Mouse (Mus musculus): ENCODE data around the gene Cacna1d. TPM values are rescaled to one million over a fixed set of nuclear protein-coding genes. Genes with fewer than 3 reads are reported as not detected.

The Cacna1d gene
- total RNA-seq, 2 experiments from 2014 or later, result 0.66 to 0.73 TPM

DNA sequence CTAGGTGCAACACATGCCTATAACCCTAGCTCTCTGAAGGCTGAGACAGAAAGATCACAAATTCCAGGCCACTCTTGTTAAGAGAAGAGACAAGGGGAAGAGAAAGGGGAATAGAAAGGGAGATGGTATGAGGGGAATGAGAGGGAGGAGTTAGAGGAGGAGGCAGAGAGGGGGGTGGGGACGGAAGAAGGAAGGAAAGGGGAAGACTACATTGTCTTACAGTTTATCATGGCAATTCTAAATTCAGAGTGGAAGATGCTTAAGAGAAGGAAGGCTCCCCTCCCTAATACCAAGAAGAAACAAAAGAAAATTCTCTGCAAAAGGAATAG lies 199.2 kb downstream of the Cacna1d start:
- intact Hi-C loops (cut with DNase I; ENCODE audit: low total_unique reads), result no loop called here
- DNase-seq, result no peak

DNA sequence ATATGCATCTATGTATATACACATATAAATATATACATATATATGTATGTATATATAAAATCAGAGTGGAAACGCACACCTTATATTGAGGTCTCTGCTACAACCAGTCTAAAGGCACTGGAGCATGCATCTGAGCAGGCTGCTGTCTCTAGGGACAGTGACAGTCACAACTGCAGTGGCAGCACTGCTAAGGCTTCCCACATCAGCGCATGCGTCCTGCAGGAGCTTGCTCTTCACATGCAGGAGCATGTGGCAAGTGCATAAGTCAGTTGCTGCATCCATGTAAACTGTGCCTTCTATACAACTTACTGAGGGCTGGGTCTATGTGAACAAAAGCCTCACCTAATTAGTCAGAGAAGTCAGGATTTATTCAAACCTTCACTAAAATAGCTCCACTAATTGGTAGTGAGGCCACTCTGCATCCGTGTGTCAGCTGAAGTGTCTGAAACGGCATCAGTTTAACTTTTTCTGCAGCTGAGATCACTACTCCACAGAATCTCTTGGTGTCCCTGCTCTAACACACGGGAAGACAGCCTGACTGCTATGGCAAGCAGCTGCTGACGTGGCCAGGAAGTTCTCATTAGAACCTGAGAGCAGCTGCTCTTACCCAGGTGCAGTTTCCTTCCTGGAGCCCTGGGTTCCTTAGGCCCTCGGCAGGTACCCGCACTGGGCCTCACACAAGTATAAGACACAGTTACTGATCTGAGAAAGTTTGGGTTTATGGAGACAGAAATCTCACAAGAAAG lies 199.7 kb downstream of the Cacna1d start:
- intact Hi-C loops (cut with DNase I; ENCODE audit: low total_unique reads), result no loop called here
- DNase-seq, result no peak

GRCm38 (mm10) chr14:30284446-30284845 lies 206.8 kb downstream of the Cacna1d start:
- intact Hi-C loops (cut with DNase I; ENCODE audit: low total_unique reads), result no loop called here
- DNase-seq, result no peak

- intact Hi-C loops (cut with DNase I; ENCODE audit: low total_unique reads), result no loop called here
- no peak for DNase-seq
Measured at GRCm38 (mm10) chr14:30284022-30284421, 207.2 kb downstream of the Cacna1d start.

DNA sequence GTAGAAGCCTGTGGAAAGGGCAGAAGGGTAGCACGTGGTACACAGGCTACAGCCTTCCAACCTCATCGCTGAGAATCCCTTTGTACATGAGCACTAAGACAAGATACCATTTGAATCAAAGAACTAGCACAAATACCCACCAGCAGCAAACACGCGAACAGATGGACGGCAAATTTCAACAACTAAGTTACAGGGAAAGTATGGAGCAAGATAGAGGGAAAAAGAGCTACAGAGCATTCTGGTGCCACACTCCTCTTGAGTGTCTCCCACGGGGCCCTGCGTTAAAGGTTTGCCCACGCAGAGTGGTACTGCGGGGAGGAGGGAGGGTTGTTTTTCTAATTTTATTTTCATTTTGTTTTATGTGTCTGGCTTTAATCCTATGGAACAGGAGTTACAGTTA lies 215.7 kb downstream of the Cacna1d start:
- DNase-seq, result no peak
- intact Hi-C loops (cut with DNase I; ENCODE audit: low total_unique reads), result no loop called here

- no peak for DNase-seq
- intact Hi-C loops (cut with DNase I; ENCODE audit: low total_unique reads), result no loop called here
Measured at GRCm38 (mm10) chr14:30272976-30273375, 218.3 kb downstream of the Cacna1d start.

- no peak for DNase-seq
- intact Hi-C loops (cut with DNase I; ENCODE audit: low total_unique reads), result no loop called here
Measured at GRCm38 (mm10) chr14:30272523-30272922, 218.7 kb downstream of the Cacna1d start.

DNA sequence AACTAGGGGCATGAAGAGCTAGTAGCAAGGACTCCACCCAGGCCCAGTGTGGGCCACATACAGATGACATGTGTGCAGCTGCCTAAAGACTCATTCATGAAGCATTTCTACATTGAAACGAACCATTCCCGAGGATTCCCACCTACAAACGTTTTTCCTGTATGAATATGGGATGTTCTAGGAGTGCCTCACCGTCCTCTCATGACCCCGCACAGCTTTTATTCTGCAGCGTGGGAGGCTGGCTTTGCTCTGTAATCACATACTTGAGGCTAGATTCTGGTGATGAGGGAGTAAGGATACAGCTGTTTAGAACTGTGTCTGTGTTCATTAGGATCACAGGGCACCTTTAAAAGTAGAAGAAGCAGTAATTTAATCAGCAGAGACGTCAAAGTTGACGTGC lies 219.4 kb downstream of the Cacna1d start:
- intact Hi-C loops (cut with DNase I; ENCODE audit: low total_unique reads), result no loop called here
- no peak for DNase-seq

GRCm38 (mm10) chr14:30270350-30270749 lies 220.9 kb downstream of the Cacna1d start:
- intact Hi-C loops (cut with DNase I; ENCODE audit: low total_unique reads), result no loop called here
- DNase-seq, result no peak

- DNase-seq, result no peak
- intact Hi-C loops (cut with DNase I; ENCODE audit: low total_unique reads), result no loop called here
Measured at GRCm38 (mm10) chr14:30265728-30266127, 225.5 kb downstream of the Cacna1d start.

DNA sequence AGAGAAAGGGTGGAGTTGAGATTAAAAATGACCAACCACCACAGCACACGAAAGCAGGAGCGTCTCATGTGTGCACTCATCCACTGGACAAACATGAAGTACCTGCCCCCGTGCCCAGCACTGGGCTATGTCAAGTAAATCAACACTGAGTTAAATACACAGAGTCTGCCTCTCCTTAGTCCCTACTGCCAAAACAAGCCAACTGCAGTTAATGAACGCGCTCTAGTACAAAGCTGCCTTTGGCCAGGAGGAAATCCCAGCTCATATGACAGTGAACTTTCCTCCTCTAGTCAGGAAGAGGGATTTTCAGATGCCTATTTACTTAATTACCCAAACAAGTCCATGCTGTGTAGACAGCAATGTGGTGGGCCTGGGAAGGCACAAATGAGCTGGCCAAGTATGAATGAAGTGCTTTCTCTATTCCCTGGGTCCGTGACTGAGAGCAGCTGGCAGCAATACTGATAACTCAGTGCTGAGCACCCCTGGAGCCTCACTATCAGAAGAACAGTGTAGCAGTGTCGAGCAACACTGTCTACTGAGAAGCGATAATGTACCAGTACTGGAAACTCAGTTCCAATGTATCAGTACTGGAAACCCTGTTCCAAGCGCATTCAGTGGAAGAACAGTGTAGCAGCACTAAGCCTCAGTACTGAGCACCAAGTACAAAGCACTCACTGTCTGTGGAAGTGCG lies 229.5 kb downstream of the Cacna1d start:
- intact Hi-C loops (cut with DNase I; ENCODE audit: low total_unique reads), result no loop called here
- no peak for DNase-seq

GRCm38 (mm10) chr14:30257626-30258025 lies 233.6 kb downstream of the Cacna1d start:
- intact Hi-C loops (cut with DNase I; ENCODE audit: low total_unique reads), result no loop called here
- no peak for DNase-seq

- DNase-seq, result no peak
- intact Hi-C loops (cut with DNase I; ENCODE audit: low total_unique reads), result no loop called here
Measured at GRCm38 (mm10) chr14:30256486-30256885, 234.8 kb downstream of the Cacna1d start.

DNA sequence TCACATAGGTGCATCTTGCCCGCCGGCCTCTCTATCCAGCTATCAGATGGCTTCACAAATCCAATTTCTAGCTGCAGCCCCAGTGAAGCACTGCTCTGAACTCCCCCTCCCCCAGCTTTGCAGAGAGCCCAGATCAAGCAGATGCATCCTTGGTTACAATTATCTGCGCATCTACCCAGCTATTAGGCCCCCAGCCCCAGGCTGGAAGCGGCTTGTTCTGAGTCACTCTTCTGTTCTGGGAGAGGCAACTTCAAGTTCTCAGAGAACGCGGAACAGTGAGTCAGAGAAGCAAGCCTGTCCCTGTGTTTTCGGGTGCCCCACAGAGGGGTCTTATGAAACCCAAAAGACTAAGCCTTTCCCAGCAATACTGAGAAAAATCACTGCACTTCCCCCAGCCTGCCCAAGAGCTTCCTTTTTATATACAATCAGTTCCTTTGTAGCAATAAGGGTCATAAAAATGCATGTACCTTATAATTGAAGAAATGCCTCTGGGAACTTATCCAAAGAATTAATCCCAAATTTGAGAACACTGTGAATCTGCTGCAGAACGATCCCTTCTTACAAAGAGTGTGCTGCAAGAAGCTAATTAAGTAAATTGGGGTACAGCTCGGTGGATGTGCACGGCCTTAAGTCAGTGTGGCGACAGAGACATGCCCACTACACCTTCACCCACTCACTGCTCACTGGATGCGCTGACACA lies 235.4 kb downstream of the Cacna1d start:
- DNase-seq, result no peak
- intact Hi-C loops (cut with DNase I; ENCODE audit: low total_unique reads), result no loop called here

GRCm38 (mm10) chr14:30254776-30255175 lies 236.5 kb downstream of the Cacna1d start:
- intact Hi-C loops (cut with DNase I; ENCODE audit: low total_unique reads), result no loop called here
- no peak for DNase-seq

- intact Hi-C loops (cut with DNase I; ENCODE audit: low total_unique reads), result no loop called here
- no peak for DNase-seq
Measured at GRCm38 (mm10) chr14:30252824-30253223, 238.4 kb downstream of the Cacna1d start.

- no peak for DNase-seq
- intact Hi-C loops (cut with DNase I; ENCODE audit: low total_unique reads), result no loop called here
Measured at GRCm38 (mm10) chr14:30251351-30251750, 239.9 kb downstream of the Cacna1d start.

GRCm38 (mm10) chr14:30249591-30249990 lies 241.7 kb downstream of the Cacna1d start:
- no peak for DNase-seq
- intact Hi-C loops (cut with DNase I; ENCODE audit: low total_unique reads), result no loop called here

DNA sequence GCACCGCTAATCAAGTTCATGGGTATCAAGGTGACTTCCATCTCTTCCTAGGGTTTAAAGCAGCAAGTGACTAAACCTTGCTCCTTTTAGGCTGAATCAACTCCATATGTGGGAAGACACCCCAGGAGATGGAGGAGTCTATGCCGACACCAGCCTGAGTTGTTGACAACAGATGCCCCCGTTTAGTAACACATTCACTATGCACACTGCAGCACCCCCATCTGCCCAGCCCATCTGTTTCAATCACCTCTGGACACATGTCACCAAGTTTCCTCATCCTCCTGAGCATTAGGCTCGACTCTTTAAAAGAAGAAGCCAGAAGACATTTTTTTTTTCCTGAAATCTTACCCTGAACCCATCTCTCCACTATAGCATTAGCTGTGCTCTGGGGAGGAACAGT lies 242.4 kb downstream of the Cacna1d start:
- intact Hi-C loops (cut with DNase I; ENCODE audit: low total_unique reads), result no loop called here
- DNase-seq, result no peak

GRCm38 (mm10) chr14:30248121-30248520 lies 243.1 kb downstream of the Cacna1d start:
- DNase-seq, result no peak
- intact Hi-C loops (cut with DNase I; ENCODE audit: low total_unique reads), result no loop called here

DNA sequence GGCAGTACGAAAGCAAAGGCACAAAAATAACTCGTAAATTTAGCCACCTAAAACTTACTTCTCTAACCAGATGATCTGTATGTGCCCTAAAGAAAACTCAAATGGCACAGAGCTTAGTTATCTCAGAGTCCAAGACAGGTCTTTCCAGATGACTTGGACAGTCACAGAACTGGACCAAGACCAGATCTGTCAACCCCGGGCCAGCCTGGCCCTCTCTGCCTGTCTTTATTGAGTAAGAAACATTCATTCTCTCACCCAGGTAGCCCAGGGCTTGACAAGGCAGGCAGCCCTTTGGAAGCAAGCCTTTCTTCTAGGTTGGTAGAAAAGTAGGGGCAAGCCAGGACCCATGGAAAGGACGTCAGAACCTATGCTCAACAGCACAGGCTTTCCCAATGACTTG lies 243.6 kb downstream of the Cacna1d start:
- intact Hi-C loops (cut with DNase I; ENCODE audit: low total_unique reads), result no loop called here
- DNase-seq, result no peak
